Mouse (Mus musculus) erythroid progenitor cell, adult 5-6 weeks (primary cell): ENCODE data around the gene Megf11. TPM values are rescaled to one million over a fixed set of nuclear protein-coding genes. Genes with fewer than 3 reads are reported as not detected.

ENCODE experiments used
- ATAC-seq: replicated peaks from 2 replicates; pipeline ENCODE4 v1.8.0; 2016; ENCODE audit warnings: moderate number of reproducible peaks, mild to moderate bottlenecking, moderate TSS enrichment, inconsistent platforms; ENCODE audit not compliant: poor library complexity, low FRiP score, severe bottlenecking
- total RNA-seq, 2 experiments: library from RNA; stranded (forward) in 1 of 2; stranded (reverse) in 1 of 2; fragments of 150-400 nt in 1 of 2; fragments of 186-747, 209-891 nt in 1 of 2; gene quantifications; 2 replicates each; pipeline versions ENCODE4 v1.2.3 to v1.2.4; 2015 to 2017; ENCODE audit warnings: low replicate concordance in 2 of 2

Gene Megf11
- total RNA-seq, 2 experiments from 2014 or later, result not detected

DNA sequence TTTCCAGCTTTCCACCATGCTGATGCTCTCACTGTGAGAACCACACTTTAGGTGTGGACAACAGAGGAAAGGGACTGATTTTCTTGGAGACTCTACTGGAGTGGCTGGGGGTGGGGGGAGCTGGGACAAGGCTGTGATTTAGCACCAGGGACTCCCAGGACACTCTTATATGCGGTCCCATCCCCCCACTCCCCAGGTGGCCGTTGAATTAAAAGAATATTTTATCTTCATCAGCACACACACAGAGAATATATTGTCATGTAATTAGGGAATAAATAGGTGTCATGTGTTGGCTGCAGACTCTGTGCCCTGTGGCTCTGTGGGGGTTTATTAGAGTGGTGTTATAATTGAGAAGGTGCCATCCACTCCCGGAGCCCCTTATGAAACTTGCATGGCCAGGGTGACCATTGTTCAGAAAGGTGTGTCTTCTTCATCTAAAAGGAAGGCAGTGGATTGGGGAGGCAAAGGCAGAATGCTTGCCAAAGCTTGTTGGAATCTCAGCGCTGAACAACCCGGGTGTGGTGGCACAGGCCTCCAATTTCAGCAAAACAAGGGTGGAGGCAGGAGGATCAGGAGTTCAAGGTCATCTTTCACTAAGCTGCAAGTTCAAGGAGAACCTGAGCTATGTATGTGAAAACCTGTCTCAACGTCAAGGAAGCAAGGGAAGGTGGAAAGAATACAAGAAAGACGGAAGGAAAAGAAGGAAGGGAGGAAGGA lies 4.3 kb downstream of the Megf11 start:
- no peak for ATAC-seq

DNA sequence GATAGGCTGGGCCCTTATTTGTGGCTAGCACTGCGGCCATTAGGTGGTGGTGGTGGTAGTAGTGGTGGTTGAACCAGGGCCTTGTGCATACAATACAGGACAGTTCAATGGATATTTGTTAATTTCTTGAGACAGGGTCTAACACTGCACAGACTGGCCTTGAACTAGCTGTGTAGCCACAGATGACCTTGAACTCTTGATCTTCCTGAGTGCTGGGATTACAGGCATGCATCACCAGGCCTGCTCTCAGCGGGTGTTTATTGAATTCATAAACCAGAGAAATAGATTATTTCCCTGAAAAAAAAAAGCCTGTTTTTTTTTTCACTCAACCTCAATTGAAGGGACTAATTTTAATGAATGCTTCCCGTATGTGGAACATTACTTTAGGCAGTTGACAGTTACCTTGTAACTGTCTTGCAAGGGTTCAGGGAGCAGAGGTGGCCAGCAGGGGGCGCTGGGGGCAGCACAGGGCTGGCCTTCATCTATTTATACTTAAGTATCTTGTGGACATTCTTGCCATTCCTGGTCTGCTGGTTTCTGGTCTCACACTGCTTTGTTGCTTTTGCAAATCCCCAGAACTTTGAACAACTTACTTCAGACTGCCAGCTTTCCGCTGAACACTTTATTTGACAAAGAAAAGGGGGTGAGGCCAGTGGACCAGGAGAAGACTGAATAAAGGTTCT lies 8.6 kb downstream of the Megf11 start:
- peak; percentile 72 for ATAC-seq

DNA sequence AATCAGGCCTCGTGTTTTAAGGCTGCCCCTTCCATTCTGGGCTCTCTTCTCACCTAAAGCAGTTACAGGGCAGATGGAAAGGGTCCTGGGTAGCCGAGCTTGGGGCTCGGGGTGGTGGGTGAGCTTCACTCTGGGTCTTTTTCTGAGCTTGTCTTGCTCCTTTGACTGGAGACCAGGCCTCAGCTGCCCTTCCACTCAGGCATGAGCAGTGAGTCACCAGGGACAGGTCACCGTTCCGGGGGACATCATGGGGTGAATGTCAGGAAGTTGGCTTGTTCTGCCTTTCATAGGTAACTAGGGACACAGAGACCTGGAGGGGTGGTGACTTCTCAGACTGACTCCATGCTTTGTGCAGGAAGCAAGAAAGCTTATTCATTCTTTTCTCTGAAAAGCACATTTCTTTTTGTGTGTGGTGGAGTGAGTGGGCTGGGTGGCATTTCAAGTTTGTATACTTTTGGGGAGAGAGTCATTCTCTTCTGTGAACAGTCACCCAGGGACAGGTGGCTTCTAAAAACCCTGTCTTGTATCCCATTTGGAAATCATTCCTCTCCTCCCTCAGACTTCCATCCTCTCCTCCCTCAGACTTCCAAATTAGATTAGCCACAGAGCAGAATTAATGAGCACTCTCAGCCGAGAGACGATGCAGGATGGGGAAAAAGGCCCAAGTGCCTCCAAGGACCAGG lies 10.0 kb downstream of the Megf11 start:
- ATAC-seq, result no peak

DNA sequence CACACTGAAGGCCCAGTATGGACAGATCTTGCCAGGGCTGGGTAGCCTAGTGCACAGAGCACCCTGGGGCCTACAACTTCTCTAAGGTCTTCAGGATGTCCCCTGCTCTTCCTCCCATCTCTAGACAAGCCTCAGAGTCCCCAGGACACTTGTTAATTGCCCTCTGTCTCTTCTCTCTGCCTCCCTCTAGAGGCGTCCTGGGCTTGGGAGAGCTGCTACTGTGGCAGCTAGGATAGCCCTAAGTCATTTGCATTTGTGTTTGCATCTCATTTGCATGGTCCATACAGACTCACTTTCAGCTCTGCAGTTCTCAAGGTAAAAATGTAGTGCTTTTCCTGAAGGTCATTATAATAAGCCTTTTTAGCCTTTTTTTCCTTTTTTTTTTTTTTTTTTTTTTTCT lies 11.7 kb downstream of the Megf11 start:
- ATAC-seq, result no peak

DNA sequence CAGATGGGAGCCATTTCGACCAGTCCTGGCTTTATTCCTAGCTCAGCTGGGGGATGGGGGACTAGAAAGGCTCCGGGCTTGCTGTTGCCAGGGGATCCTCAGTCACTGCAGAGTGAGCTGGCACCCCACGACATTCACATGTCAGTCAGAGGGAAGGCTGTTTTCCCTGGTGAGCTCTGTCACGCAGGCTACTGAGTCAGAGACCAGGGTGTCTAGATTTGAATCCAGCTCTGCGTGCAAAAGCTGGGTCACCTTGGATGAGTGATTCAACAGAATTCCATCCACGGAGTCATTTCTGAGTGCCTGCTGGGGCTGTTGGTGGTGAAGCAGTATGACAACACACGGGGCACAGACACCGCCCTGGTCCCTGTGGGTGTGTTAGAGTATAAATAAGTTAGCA lies 13.7 kb downstream of the Megf11 start:
- no peak for ATAC-seq

GRCm38 (mm10) chr9:64402141-64402540 lies 16.7 kb downstream of the Megf11 start:
- ATAC-seq, result no peak

GRCm38 (mm10) chr9:64406841-64407240 lies 21.4 kb downstream of the Megf11 start:
- 0 out of 2 replicates have a peak, but pooled peaks have one; percentile 19 for ATAC-seq

DNA sequence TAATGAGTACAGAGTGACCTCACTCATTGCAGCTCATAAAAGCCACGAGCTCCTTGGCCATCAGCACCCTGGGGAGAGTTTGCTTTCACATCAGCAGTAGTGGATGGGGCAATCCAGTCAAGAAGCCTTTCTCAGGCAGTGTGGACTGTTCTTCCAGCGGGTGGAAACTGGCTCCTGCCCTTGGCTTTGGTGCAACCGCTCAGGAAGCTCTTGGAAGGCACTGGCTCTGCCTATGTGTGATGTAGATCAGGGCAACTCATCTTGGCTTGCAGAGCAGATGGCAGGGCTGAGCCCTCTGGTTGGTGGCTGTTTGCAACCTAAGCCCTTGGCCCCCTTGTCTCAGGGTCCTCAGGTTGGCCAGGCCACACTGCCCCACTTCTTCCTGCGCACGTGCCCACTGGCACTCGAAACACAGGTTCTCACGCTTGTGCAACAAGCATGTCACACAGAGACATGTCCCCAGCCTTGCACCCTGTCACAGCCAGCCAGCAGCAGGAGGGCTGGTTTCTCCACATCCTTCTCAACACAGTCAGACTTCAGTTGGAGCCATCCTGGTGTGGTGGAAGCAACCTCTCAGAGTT lies 22.1 kb downstream of the Megf11 start:
- no peak for ATAC-seq

DNA sequence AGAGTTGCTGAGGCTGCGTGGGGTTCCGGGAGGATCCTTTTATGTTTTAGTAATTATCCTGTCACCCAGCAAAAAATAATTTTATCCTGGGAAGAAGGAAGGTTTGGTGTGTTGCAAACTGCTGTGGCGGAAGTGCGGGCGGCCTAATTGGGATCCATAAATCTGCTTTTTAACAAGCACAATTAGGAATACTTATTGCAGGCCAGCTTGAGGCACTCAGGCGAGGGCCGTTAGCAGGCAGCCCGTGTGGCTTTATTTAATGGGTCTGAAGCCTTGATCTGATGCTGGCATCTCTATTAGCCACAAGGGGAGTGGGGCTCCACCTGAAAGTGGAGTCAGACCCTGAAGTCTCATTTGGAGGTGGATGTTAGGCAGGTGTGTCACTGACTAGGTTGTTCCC lies 23.4 kb downstream of the Megf11 start:
- no peak for ATAC-seq

- no peak for ATAC-seq
Observed at GRCm38 (mm10) chr9:64420471-64420870, 35.0 kb downstream of the Megf11 start.

- no peak for ATAC-seq
Observed at GRCm38 (mm10) chr9:64421986-64422616, 36.7 kb downstream of the Megf11 start.

DNA sequence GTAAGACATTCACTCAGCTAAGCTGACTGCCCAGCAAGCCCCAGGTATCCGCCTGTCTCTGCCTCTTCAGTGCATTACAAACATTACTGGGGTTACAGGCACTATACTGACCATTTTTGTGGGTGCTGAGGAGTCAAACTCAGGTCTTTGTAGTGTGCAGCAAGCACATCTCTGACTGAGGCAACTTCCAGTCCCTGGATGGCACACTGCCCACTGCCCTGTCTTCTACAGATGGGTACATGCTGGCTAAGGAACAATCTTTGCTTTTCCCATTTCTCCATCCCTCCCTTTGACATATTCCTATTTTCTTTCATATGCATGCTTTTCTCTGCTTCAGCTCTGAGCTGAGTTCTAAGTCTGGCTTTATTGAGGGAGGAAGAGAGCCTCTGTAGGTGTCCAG lies 38.5 kb downstream of the Megf11 start:
- ATAC-seq, result no peak

- no peak for ATAC-seq
Observed at GRCm38 (mm10) chr9:64436121-64436520, 50.7 kb downstream of the Megf11 start.

DNA sequence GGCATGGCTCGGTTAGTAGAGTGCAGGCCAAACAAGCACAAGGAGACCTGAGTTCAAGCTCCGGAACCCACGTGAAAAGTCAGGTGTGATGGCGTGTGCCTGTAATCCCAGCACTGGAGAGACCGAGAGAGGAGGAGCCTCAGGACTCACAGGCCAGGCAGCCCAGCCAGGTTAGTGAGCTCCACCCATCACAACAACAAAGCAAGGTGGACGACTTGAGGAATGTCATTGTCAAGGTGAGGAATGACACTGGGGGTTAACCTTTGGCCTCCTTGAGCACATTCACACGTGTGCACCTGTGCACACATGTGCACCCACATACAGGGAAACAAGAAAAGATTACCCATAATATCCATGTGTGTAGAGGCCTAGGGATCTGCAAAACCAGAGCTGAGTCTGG lies 54.7 kb downstream of the Megf11 start:
- ATAC-seq, result no peak

DNA sequence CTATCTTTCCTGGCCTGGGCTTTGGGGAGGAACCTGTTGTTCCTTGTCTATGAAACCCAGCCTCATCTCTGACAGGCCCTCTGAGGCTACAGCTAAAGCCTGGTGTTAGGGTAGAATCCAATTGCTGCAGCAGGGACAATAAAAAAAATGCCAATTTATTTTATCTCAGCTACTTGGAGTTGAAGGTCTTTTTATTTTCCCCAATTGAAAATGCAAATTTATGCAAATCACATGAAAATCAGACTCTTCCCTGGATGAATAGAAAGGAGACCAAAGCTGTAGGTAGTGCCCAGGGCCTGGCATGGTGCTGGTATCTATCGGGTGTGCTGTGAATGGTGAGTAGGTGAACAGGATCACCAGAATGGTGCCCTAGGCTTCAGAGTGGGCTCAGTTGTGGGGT lies 60.6 kb downstream of the Megf11 start:
- no peak for ATAC-seq

GRCm38 (mm10) chr9:64447070-64447469 lies 61.6 kb downstream of the Megf11 start:
- ATAC-seq, result no peak

DNA sequence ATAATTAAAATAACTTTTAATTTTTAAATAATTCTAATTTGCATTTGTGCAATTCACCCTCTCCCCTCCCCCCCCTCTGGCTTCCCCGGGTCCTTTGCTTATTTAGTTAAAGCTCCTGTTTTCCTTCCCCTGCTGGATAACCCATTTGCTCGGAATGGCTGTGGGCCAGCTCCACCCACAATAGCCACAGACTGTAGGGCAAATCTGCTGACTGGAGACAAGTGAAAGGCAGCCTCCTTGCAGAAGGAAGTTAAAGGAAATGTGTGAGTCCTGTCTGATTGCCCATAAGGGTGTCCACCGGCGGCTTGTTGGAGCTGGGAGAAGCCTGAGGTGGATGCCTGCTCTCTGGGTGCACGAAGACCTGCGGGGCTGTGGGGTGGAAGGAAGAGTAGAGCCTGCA lies 62.1 kb downstream of the Megf11 start:
- no peak for ATAC-seq

DNA sequence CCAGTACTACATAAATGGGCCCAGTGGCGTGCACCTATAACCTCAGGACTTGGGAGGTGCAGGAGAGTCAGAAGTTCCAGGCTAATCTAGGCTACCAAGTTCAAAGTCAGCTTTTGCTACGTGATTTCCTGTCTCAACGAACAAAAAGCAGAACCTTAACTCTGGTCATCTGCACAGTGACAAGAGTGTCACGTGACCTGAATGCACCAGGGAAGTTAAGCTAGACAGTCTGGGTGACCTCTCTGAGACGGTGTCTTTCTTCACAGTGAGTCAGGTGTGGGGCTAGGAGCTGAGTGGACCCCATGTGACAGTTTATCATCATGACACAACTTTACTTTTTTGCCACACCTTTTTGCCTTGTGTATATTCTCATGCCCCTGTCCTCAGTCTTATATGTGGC lies 67.3 kb downstream of the Megf11 start:
- no peak for ATAC-seq

DNA sequence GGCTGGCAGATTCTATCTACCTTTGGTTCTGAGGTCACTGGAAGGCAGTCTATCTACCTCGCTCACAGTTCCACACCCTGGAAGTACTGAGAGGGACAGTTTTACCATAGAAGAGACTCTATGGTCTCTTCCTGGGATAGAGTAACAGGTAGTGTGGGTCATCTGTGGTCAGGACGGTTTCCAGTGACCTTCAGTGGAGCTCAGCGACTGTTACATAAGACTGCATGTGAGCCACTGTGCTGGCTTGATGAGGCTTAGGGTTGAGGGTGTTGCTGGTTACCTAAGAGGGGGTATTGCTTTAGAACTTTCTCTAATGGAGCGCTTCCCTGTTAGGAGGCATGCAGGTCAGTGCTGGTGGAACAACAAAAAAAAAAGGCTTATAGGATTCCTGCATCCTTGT lies 68.8 kb downstream of the Megf11 start:
- no peak for ATAC-seq

GRCm38 (mm10) chr9:64455910-64456309 lies 70.5 kb downstream of the Megf11 start:
- ATAC-seq, result no peak
